13 mouse cellular contexts compared by ENCODE assay signal in genomic region chr2:142988691-142989090, GRCm38 (mm10).
A peak's percentile ranks its signal among the peaks of the same experiment; 100 is the strongest.
DNase-seq lines count a peak whose midpoint lies in the region; ATAC-seq lines count a peak whose summit lies in the region.
"Had no signal": no experiment of that assay in that cellular context is flagged by ENCODE, and none has a peak within 500 bp of the region (broad histone marks: within the 10 kb centered on the region; RNA-seq: fewer than 3 reads in every experiment).

No protein-coding gene starts in this region.

- H3K4me1 ChIP-seq in hindbrain, embryonic 14.5 days (replicated peaks; ENCODE audit: control insufficient read depth, insufficient read depth, low read length): no peaks in the 10 kb centered on the region; the same call in 1 of the 2 replicates
- 0 out of 2 replicates have a peak, but pooled peaks cover 6% of the 10 kb centered on the region for H3K4me1 ChIP-seq in hindbrain, embryonic 10.5 days (replicated peaks)
- no peaks in the 10 kb centered on the region for H3K4me1 ChIP-seq in midbrain, embryonic 10.5 days
- no peaks in the 10 kb centered on the region for H3K4me1 ChIP-seq in midbrain, embryonic 11.5 days (ENCODE audit: control insufficient read depth, insufficient read depth, low read length)
- H3K4me1 ChIP-seq in hindbrain, embryonic 16.5 days (ENCODE audit: control insufficient read depth, insufficient read depth, low read depth, low read length): no peaks in the 10 kb centered on the region
- H3K4me1 ChIP-seq in neural tube, embryonic 15.5 days: no peaks in the 10 kb centered on the region
- H3K4me1 ChIP-seq: heart, embryonic 15.5 days; limb, embryonic 13.5 days had no signal

- H3K27me3 ChIP-seq in hindbrain, embryonic 14.5 days (ENCODE audit: control insufficient read depth, insufficient read depth, low read length): no peaks in the 10 kb centered on the region
- H3K27me3 ChIP-seq in hindbrain, embryonic 10.5 days (ENCODE audit: insufficient read depth, poor library complexity, severe bottlenecking): no peaks in the 10 kb centered on the region
- H3K27me3 ChIP-seq in midbrain, embryonic 10.5 days (ENCODE audit: low read depth, poor library complexity, severe bottlenecking): no peaks in the 10 kb centered on the region
- no peaks in the 10 kb centered on the region for H3K27me3 ChIP-seq in midbrain, embryonic 11.5 days (ENCODE audit: control insufficient read depth, insufficient read depth, low read length)
- H3K27me3 ChIP-seq in hindbrain, embryonic 16.5 days (replicated peaks; ENCODE audit: control insufficient read depth, insufficient read depth, low read length): no peaks in the 10 kb centered on the region
- H3K27me3 ChIP-seq in neural tube, embryonic 15.5 days (replicated peaks): no peaks in the 10 kb centered on the region
- H3K27me3 ChIP-seq: heart, embryonic 15.5 days; limb, embryonic 13.5 days had no signal

- DNase-seq in hindbrain, embryonic 14.5 days (ENCODE audit: low spot score): peak; percentile 26
- no peak for DNase-seq in hindbrain, embryonic 10.5 days (ENCODE audit: low spot score)
- DNase-seq in midbrain, embryonic 10.5 days (ENCODE audit: low spot score): no peak
- DNase-seq in midbrain, embryonic 11.5 days (ENCODE audit: low spot score, missing footprints): no peak
- DNase-seq in embryo, embryonic 9.5 days (ENCODE audit: extremely low spot score): no peak
- DNase-seq: cerebellum, adult 9-11 months; heart, adult 11 months; thymus, adult 2 months had no signal

- no peak overlapping the region for H3K4me3 ChIP-seq in hindbrain, embryonic 14.5 days (replicated peaks; ENCODE audit: low read length)
- H3K4me3 ChIP-seq in hindbrain, embryonic 10.5 days: no peak overlapping the region
- H3K4me3 ChIP-seq in midbrain, embryonic 10.5 days: no peak overlapping the region
- no peak overlapping the region for H3K4me3 ChIP-seq in midbrain, embryonic 11.5 days (ENCODE audit: low read depth, low read length)
- no peak overlapping the region for H3K4me3 ChIP-seq in hindbrain, embryonic 16.5 days (ENCODE audit: low read length)
- no peak overlapping the region for H3K4me3 ChIP-seq in neural tube, embryonic 15.5 days (replicated peaks)
- H3K4me3 ChIP-seq: heart, embryonic 15.5 days; left cerebral cortex, adult 2 months; limb, embryonic 13.5 days had no signal

- H3K27ac ChIP-seq in hindbrain, embryonic 14.5 days: no peak overlapping the region
- no peak overlapping the region for H3K27ac ChIP-seq in hindbrain, embryonic 10.5 days
- H3K27ac ChIP-seq in midbrain, embryonic 10.5 days (replicated peaks): 0 out of 2 replicates have a peak overlapping the region, but pooled peaks have one; percentile 33
- no peak overlapping the region for H3K27ac ChIP-seq in midbrain, embryonic 11.5 days (ENCODE audit: low read depth, low read length)
- peak overlapping the region; percentile 14; the same call in 1 of the 2 replicates for H3K27ac ChIP-seq in hindbrain, embryonic 16.5 days (ENCODE audit: low read depth, low read length)
- H3K27ac ChIP-seq in neural tube, embryonic 15.5 days (replicated peaks): no peak overlapping the region
- H3K27ac ChIP-seq: heart, embryonic 15.5 days; left cerebral cortex, adult 2 months; limb, embryonic 13.5 days had no signal

- WGBS in hindbrain, embryonic 14.5 days: 42% methylated on average over 3 of the region's 3 CpGs
- 62% methylated on average over 3 of the region's 3 CpGs for WGBS in hindbrain, embryonic 10.5 days
- WGBS in midbrain, embryonic 10.5 days: 65% methylated on average over 3 of the region's 3 CpGs
- 58% methylated on average over 3 of the region's 3 CpGs for WGBS in midbrain, embryonic 11.5 days
- WGBS in hindbrain, embryonic 16.5 days: 25% methylated on average over 3 of the region's 3 CpGs
- WGBS in neural tube, embryonic 15.5 days: 34% methylated on average over 3 of the region's 3 CpGs

- no peak overlapping the region for H3K4me2 ChIP-seq in hindbrain, embryonic 14.5 days (replicated peaks)
- no peak overlapping the region for H3K4me2 ChIP-seq in midbrain, embryonic 11.5 days
- no peak overlapping the region for H3K4me2 ChIP-seq in hindbrain, embryonic 16.5 days (ENCODE audit: low read length)
- H3K4me2 ChIP-seq in neural tube, embryonic 15.5 days: no peak overlapping the region
- H3K4me2 ChIP-seq: heart, embryonic 15.5 days; limb, embryonic 13.5 days had no signal

- H3K9me3 ChIP-seq in hindbrain, embryonic 14.5 days (ENCODE audit: control insufficient read depth, low read length): no peaks in the 10 kb centered on the region
- H3K9me3 ChIP-seq in hindbrain, embryonic 10.5 days: no peaks in the 10 kb centered on the region
- no peaks in the 10 kb centered on the region for H3K9me3 ChIP-seq in midbrain, embryonic 10.5 days (replicated peaks)
- H3K9me3 ChIP-seq in midbrain, embryonic 11.5 days (ENCODE audit: control insufficient read depth, low read length): no peaks in the 10 kb centered on the region
- H3K9me3 ChIP-seq in hindbrain, embryonic 16.5 days (ENCODE audit: control insufficient read depth, low read length): no peaks in the 10 kb centered on the region
- no peaks in the 10 kb centered on the region for H3K9me3 ChIP-seq in neural tube, embryonic 15.5 days (replicated peaks)
- H3K9me3 ChIP-seq: heart, embryonic 15.5 days; limb, embryonic 13.5 days had no signal

- ATAC-seq in hindbrain, embryonic 14.5 days (ENCODE audit: low FRiP score): peak; percentile 79; the same call in 1 of the 2 replicates
- ATAC-seq in midbrain, embryonic 11.5 days (ENCODE audit: low FRiP score): no peak
- peak; percentile 89 for ATAC-seq in hindbrain, embryonic 16.5 days
- peak; percentile 38; the same call in 1 of the 2 replicates for ATAC-seq in neural tube, embryonic 15.5 days (ENCODE audit: low FRiP score)

- no peaks in the 10 kb centered on the region for H3K36me3 ChIP-seq in hindbrain, embryonic 14.5 days (replicated peaks; ENCODE audit: control insufficient read depth, insufficient read depth)
- no peaks in the 10 kb centered on the region for H3K36me3 ChIP-seq in hindbrain, embryonic 10.5 days
- H3K36me3 ChIP-seq in midbrain, embryonic 10.5 days: no peaks in the 10 kb centered on the region
- no peaks in the 10 kb centered on the region for H3K36me3 ChIP-seq in midbrain, embryonic 11.5 days (ENCODE audit: control insufficient read depth, insufficient read depth, low read length)
- no peaks in the 10 kb centered on the region for H3K36me3 ChIP-seq in hindbrain, embryonic 16.5 days (ENCODE audit: control insufficient read depth, insufficient read depth, low read length)
- no peaks in the 10 kb centered on the region for H3K36me3 ChIP-seq in neural tube, embryonic 15.5 days
- H3K36me3 ChIP-seq: heart, embryonic 15.5 days; limb, embryonic 13.5 days had no signal

- H3K9ac ChIP-seq in hindbrain, embryonic 14.5 days: no peak overlapping the region
- no peak overlapping the region for H3K9ac ChIP-seq in midbrain, embryonic 11.5 days (ENCODE audit: low read length)
- H3K9ac ChIP-seq in hindbrain, embryonic 16.5 days (ENCODE audit: low read depth, low read length): no peak overlapping the region
- no peak overlapping the region for H3K9ac ChIP-seq in neural tube, embryonic 15.5 days (replicated peaks)
- H3K9ac ChIP-seq: heart, embryonic 15.5 days; limb, embryonic 13.5 days had no signal

Comparison
In these comparisons a context has a peak if more than half of its experiments do, and no peak if none do; other contexts are left out.
1. H3K27ac ChIP-seq: peak in midbrain, embryonic 10.5 days (single experiment) and hindbrain, embryonic 16.5 days (single experiment); none in hindbrain, embryonic 14.5 days (single experiment), hindbrain, embryonic 10.5 days (single experiment), midbrain, embryonic 11.5 days (single experiment) and neural tube, embryonic 15.5 days (single experiment).